Mouse (Mus musculus) cortical plate, adult 2 months (tissue): ENCODE data around the gene Plk3. TPM values are rescaled to one million over a fixed set of nuclear protein-coding genes. Genes with fewer than 3 reads are reported as not detected.

Experiments used
- H3K27ac ChIP-seq: fragments of 200-500 bp; 2 replicates; pipeline ENCODE4 v1.5.1; 2012; ENCODE audit warnings: low read length, control low read depth, inconsistent platforms; ENCODE audit not compliant: insufficient read depth
- H3K4me1 ChIP-seq: fragments of 200-500 bp; 2 replicates; pipeline ENCODE4 v1.6.1; 2011; ENCODE audit warnings: low read length; ENCODE audit not compliant: control insufficient read depth, insufficient read depth
- H3K4me3 ChIP-seq: fragments of 200-500 bp; 2 replicates; pipeline ENCODE4 v1.5.1; 2011; ENCODE audit warnings: mild to moderate bottlenecking, low read length, control low read depth; ENCODE audit not compliant: insufficient read depth
- CTCF ChIP-seq: fragments of 200-500 bp; IDR thresholded peaks from 2 replicates; pipeline ENCODE4 v1.5.1; 2011; ENCODE audit warnings: mild to moderate bottlenecking, control low read depth, low read length; ENCODE audit not compliant: insufficient read depth; ENCODE audit errors: extremely low read depth
- POLR2A ChIP-seq: fragments of 200-500 bp; IDR thresholded peaks from 2 replicates; pipeline ENCODE4 v1.6.1; 2011; ENCODE audit warnings: mild to moderate bottlenecking, low read length, control low read depth; ENCODE audit not compliant: insufficient read depth; ENCODE audit errors: extremely low read depth
- polyA plus RNA-seq: library from polyadenylated mRNA; depleted of rRNA; stranded (reverse); fragments of >200 nt; gene quantifications from 2 replicates; pipeline ENCODE4 v1.2.3, GENCODE M21; 2012

Plk3 gene
- polyA plus RNA-seq, 1 experiment: 19.5 TPM

DNA sequence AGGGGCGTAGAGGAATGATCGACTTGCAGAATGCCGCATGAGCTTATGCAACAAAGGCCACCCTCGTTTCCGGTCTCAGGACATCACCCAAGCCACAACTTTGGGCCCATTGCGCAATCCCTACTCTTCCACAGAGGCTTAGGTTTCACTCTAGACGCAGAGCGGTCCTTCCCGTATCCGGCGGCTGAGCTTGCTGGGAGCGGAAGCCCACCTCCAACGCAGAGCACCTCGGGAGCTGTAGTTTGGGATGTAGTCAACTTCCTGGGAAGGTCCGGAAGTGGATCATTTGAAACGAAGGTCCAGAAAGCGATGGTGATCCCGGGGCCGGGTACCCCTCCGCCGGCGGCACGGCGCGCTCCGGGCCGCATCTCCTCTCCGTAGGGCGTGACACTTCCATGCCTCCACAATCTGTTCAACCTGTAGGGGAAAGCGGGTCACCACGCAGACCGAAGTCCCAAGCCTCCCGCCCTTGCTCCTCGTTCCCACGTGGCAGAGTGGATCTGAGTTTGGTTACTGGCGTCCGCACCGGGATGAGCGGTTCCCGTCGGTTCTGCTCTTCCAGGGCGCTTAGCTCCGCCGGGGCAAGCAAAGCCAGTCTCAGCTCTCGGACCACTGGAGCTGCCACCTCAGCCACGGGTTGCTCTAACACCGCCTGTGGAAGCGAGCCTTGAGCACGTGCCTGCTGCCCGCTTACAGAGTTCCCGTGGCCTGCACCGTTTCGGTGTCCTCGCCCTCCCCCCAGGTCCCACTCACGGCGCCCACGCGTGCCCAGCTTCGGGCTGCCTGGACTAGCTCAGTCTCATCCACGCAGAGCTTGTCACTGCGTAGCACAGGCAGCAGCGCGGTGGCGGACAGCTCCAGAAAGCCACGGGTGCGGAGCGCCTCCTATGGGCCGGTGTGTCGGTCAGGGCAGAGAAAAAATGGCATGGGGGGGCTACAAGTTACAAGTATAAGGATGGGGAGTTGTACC is 13.0 kb downstream of the Plk3 start:
- H3K27ac ChIP-seq: peak overlapping the region; percentile 51
- peaks cover 5% of the 10 kb centered on the region; the same call in 1 of the 2 replicates for H3K4me1 ChIP-seq
- H3K4me3 ChIP-seq: peak overlapping the region; percentile 30
- TF ChIP-seq POLR2A (peak; percentile 95), CTCF (peak; percentile 73)

GRCm38 (mm10) chr4:117120052-117120444 is 13.7 kb downstream of the Plk3 start:
- peak overlapping the region; percentile 18 for H3K27ac ChIP-seq
- TF ChIP-seq POLR2A: no peak
- peak overlapping the region; percentile 30 for H3K4me3 ChIP-seq
- 0 out of 2 replicates have a peak, but pooled peaks cover 3% of the 10 kb centered on the region for H3K4me1 ChIP-seq

- no peak for TF ChIP-seq CTCF
- TF ChIP-seq POLR2A: no peak
- H3K4me3 ChIP-seq: peak overlapping the region; percentile 30; the same call in 1 of the 2 replicates
- H3K27ac ChIP-seq: peak overlapping the region; percentile 18; the same call in 1 of the 2 replicates
- no peaks in the 10 kb centered on the region for H3K4me1 ChIP-seq
These were observed 14.1 kb downstream of the Plk3 start for GRCm38 (mm10) chr4:117119636-117120035.

DNA sequence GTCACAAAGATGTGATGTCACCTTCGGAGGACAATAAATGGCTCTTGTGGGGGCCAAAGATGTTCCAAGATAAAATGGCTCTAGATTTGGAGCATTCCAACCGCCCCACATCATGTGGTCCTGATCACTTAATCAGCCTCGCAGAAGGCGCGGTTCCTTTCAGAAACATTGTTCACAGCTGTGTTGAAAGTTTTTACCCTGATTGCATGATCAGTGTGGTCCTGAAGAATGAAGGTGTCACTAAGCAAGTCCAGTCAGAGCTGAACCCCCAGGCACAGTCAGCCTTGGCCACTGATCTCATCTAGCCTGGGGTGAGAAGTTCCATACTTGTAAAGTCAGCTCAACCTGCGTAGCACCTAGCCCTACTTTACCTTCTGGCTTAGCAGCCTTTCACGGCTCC is 15.8 kb downstream of the Plk3 start:
- Histone ChIP-seq H3K27ac (no peak overlapping the region), H3K4me1 (no peaks in the 10 kb centered on the region), H3K4me3 (no peak overlapping the region)
- TF ChIP-seq POLR2A: no peak
- no peak for TF ChIP-seq CTCF

- Histone ChIP-seq H3K4me3 (no peak overlapping the region), H3K27ac (no peak overlapping the region), H3K4me1 (no peaks in the 10 kb centered on the region)
- no peak for TF ChIP-seq CTCF
These were observed 18.2 kb downstream of the Plk3 start for GRCm38 (mm10) chr4:117115592-117115991.

DNA sequence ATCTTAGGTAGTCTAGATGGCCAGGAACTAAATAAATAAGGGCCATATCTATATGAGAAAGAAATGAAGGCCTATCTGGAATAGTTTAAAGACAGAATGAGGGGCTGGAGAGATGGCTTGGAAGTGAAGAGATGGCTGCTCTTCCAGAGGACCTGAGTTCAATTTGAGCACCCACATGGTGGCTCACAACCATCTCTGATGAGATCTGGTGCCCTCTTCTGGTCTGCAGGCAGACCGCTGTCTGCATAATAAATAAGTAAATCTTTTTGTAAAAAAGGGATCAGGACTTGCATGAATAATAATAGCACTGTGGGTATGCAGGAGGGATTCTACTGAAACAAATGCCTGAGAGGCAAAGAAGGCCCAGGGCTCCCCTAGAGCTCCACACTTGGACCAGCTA is 20.5 kb downstream of the Plk3 start:
- Histone ChIP-seq H3K27ac (no peak overlapping the region), H3K4me3 (no peak overlapping the region), H3K4me1 (no peaks in the 10 kb centered on the region)
- TF ChIP-seq CTCF: no peak
- no peak for TF ChIP-seq POLR2A

DNA sequence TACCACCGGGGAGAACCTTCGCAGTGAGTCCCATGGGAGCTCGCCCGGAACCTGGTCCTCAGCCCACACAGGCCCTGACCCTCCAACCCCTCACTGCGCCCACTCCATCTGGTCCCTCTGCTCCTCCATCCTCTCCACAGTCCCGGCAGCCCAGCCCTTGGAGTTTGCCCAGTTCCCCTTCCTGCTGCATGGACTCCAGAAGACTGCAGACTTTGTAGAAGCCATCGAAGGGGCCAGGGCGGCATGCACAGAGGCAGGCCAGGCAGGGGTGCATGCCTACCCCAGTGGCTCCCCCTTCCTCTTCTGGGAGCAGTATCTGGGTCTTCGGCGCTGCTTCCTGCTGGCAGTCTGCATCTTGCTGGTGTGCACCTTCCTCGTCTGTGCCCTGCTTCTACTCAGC is 22.8 kb downstream of the Plk3 start:
- H3K27ac ChIP-seq: no peak overlapping the region
- H3K4me1 ChIP-seq: no peaks in the 10 kb centered on the region
- no peak overlapping the region for H3K4me3 ChIP-seq
- no peak for TF ChIP-seq POLR2A
- TF ChIP-seq CTCF: no peak

GRCm38 (mm10) chr4:117110249-117110648 is 23.5 kb downstream of the Plk3 start:
- H3K4me1 ChIP-seq: no peaks in the 10 kb centered on the region
- TF ChIP-seq CTCF: no peak
- TF ChIP-seq POLR2A: no peak
- H3K27ac ChIP-seq: no peak overlapping the region
- H3K4me3 ChIP-seq: no peak overlapping the region

GRCm38 (mm10) chr4:117109330-117109729 is 24.4 kb downstream of the Plk3 start:
- no peak overlapping the region for H3K4me3 ChIP-seq

GRCm38 (mm10) chr4:117108524-117108849 is 25.3 kb downstream of the Plk3 start:
- H3K4me3 ChIP-seq: no peak overlapping the region
- no peak for TF ChIP-seq CTCF
- TF ChIP-seq POLR2A: no peak
- H3K4me1 ChIP-seq: no peaks in the 10 kb centered on the region
- no peak overlapping the region for H3K27ac ChIP-seq

More at GRCm38 (mm10) chr4:117109330-117109729, 24.4 kb downstream of the Plk3 start:
- no peak for TF ChIP-seq CTCF
- no peaks in the 10 kb centered on the region for H3K4me1 ChIP-seq
- no peak overlapping the region for H3K27ac ChIP-seq
